Mouse (Mus musculus): ENCODE data around the gene Cotl1. TPM values are rescaled to one million over a fixed set of nuclear protein-coding genes. Genes with fewer than 3 reads are reported as not detected.

Gene Cotl1
- polyA plus RNA-seq, 1 experiment from 2014 or later = 33.3 TPM

GRCm38 (mm10) chr8:119806422-119807263, 33.7 kb downstream of the Cotl1 start:
- no peaks in the 10 kb centered on the region for H3K27me3 ChIP-seq
- CTCF ChIA-PET = interaction anchor here (1.0 to 1.3 kb wide), 3 partner anchors 9 to 121 kb away, joined by 3 read pairs; no protein-coding TSS in a partner anchor
- TF ChIP-seq CTCF (IDR thresholded peaks at IDR 0.05) = no peak
- in situ Hi-C loops (cut with MboI; ENCODE audit: low pct_unique_long_range_greater_than_20kb) = no loop called here
- no peak for ATAC-seq
- DNase-seq (ENCODE audit: low read depth, low spot score) = peak; percentile 51
- POLR2A ChIA-PET = interaction anchor here (1.1 kb wide), 1 partner anchor 23 kb away, joined by 3 read pairs; no protein-coding TSS in a partner anchor

DNA sequence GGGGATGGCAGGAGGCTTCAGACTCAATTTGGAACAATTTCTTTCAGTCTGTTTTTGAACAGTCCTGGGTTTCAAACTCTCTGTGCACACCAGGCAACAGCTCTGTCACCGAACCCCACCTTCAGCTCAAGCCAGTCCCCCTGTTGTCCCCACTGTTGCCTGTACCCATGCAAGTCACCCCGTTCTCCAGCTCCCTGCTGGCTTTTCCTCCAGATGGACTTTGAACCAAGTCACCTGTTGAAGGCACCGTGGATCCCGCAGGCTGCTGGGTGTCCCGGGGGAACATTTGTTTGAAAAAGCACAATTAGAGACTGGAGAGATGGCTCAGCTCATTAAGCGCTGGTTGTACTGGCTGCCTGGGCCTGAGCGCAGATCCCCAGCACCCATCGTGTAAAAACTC, 35.1 kb downstream of the Cotl1 start:
- no peaks in the 10 kb centered on the region for H3K27me3 ChIP-seq
- ATAC-seq (no peak), DNase-seq (ENCODE audit: low read depth, low spot score) (no peak)
- ChIA-PET CTCF (no interaction called here), POLR2A (no interaction called here)
- in situ Hi-C loops (cut with MboI; ENCODE audit: low pct_unique_long_range_greater_than_20kb) = no loop called here
- TF ChIP-seq CTCF (IDR thresholded peaks at IDR 0.05) = no peak

GRCm38 (mm10) chr8:119802592-119802991, 37.8 kb downstream of the Cotl1 start:
- CTCF ChIA-PET = interaction anchor here (1.4 kb wide), 1 partner anchor 9 kb away, joined by 3 read pairs; no protein-coding TSS in a partner anchor
- no peaks in the 10 kb centered on the region for H3K27me3 ChIP-seq
- TF ChIP-seq CTCF (IDR thresholded peaks at IDR 0.05) = no peak
- POLR2A ChIA-PET = no interaction called here
- in situ Hi-C loops (cut with MboI; ENCODE audit: low pct_unique_long_range_greater_than_20kb) = no loop called here
- no peak for DNase-seq (ENCODE audit: low read depth, low spot score)
- ATAC-seq = no peak

DNA sequence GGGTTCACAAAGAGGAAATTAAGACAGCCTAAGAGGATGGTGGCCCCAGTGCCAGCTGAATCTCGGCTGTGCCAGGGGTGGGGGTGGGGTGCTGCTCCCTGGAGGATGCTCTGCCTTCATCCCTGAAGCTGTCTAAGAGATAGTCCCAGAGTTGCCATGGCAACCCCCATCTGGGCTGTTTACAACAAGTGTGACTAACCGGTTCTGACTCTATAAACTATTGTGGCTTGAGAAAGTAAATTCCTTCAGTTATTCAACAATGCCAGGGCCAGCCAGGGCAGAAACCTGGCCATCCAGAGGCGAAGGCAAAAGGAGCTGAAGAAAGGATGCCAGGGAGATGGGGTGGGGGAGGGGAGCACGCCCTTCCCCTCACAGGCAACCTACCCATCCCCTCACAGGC, 39.2 kb downstream of the Cotl1 start:
- TF ChIP-seq CTCF (IDR thresholded peaks at IDR 0.05) = no peak
- no peak for DNase-seq (ENCODE audit: low read depth, low spot score)
- peak; percentile 20 for ATAC-seq
- H3K27me3 ChIP-seq = no peaks in the 10 kb centered on the region
- in situ Hi-C loops (cut with MboI; ENCODE audit: low pct_unique_long_range_greater_than_20kb) = no loop called here
- ChIA-PET POLR2A (no interaction called here), CTCF (no interaction called here)

- TF ChIP-seq CTCF (IDR thresholded peaks at IDR 0.05) = no peak
- ChIA-PET POLR2A (no interaction called here), CTCF (interaction anchor here (1.3 kb wide), 1 partner anchor 16 kb away, joined by 4 read pairs; no protein-coding TSS in a partner anchor)
- in situ Hi-C loops (cut with MboI; ENCODE audit: low pct_unique_long_range_greater_than_20kb) = no loop called here
- no peaks in the 10 kb centered on the region for H3K27me3 ChIP-seq
- ATAC-seq (no peak), DNase-seq (ENCODE audit: low read depth, low spot score) (no peak)
Measured at GRCm38 (mm10) chr8:119798965-119799264, 41.4 kb downstream of the Cotl1 start.

DNA sequence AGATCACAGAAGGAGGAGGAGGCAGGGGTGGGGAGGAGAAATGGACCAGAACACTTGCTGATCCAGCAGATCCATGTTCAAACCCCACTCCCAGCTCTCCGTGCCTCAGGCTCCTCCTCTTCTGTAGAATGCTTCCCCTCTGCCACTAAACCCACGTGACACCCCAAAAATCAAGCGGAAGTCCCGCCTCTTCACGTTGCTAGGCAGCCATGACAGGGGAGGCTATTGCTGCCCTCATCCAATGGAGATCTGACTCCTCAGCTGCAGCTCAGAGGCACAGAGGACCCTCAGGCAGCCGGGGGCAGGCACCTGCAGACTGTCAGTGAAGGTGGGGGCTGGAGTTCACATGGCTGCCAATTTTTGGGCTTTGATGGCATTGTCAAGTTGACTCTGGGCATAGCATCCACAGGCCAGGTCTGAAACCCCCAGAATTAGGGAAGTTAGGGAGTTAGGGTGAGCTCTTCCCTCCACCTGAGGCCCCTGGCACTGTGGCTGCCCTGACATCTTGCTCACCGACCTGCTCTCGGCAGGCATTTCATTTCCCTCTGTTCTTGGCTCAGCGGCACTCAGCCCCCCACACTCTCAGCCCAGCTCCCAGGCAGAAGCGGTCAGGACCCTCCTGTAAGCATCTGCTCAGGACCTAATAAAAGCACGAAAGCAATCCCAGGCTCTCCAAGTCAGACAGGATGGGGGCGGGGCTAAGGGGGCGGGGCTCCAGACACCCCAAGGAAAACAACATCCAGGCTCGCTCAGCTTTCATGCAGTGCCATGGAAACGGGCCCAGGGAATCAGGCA, 42.0 kb downstream of the Cotl1 start:
- no peak for TF ChIP-seq CTCF (IDR thresholded peaks at IDR 0.05)
- no peak for ATAC-seq
- no peak for DNase-seq (ENCODE audit: low read depth, low spot score)
- no peaks in the 10 kb centered on the region for H3K27me3 ChIP-seq
- POLR2A ChIA-PET = no interaction called here
- CTCF ChIA-PET = interaction anchor here (1.3 kb wide), 2 partner anchors 9 to 16 kb away, joined by 3 to 4 read pairs; no protein-coding TSS in a partner anchor
- in situ Hi-C loops (cut with MboI; ENCODE audit: low pct_unique_long_range_greater_than_20kb) = no loop called here

- DNase-seq (ENCODE audit: low read depth, low spot score) (no peak), ATAC-seq (no peak)
- no peak for TF ChIP-seq CTCF (IDR thresholded peaks at IDR 0.05)
- ChIA-PET CTCF (no interaction called here), POLR2A (no interaction called here)
- in situ Hi-C loops (cut with MboI; ENCODE audit: low pct_unique_long_range_greater_than_20kb) = no loop called here
- H3K27me3 ChIP-seq = no peaks in the 10 kb centered on the region
Measured at GRCm38 (mm10) chr8:119795651-119796050, 44.7 kb downstream of the Cotl1 start.

DNA sequence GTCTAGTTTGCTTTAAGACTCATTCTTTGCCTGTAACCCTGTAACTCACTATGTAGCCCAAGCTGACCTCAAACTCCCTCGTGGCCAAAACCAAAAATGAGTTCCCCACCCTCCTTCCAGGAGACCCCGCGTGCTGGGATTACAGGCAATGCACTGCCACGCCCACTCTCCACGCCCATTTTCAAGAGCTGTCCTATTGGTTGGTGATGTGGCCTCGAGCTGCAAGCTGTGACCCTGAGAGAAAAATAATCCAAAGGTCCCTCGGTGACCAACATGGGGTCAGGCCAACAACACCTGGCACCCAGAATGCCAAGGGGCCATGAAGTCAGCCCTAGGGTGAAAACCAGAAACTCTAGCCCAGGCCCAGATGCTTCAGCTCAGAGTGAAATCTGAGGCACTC, 45.7 kb downstream of the Cotl1 start:
- H3K27me3 ChIP-seq = no peaks in the 10 kb centered on the region
- no peak for TF ChIP-seq CTCF (IDR thresholded peaks at IDR 0.05)
- in situ Hi-C loops (cut with MboI; ENCODE audit: low pct_unique_long_range_greater_than_20kb) = no loop called here

GRCm38 (mm10) chr8:119791804-119792704, 48.3 kb downstream of the Cotl1 start:
- in situ Hi-C loops (cut with MboI; ENCODE audit: low pct_unique_long_range_greater_than_20kb) = no loop called here
- POLR2A ChIA-PET = interaction anchor here (0.7 kb wide), 1 partner anchor 70 kb away, joined by 3 read pairs; the partner anchor contains the start of gene Klhl36
- H3K27me3 ChIP-seq = no peaks in the 10 kb centered on the region
- ATAC-seq (no peak), DNase-seq (ENCODE audit: low read depth, low spot score) (no peak)
- CTCF ChIA-PET = interaction anchor here (1.2 kb wide), 2 partner anchors 10 to 13 kb away, joined by 3 read pairs; partner anchors contain the start of gene Tldc1
- TF ChIP-seq CTCF (IDR thresholded peaks at IDR 0.05) = no peak

More for the DNA sequence above, 45.7 kb downstream of the Cotl1 start:
- CTCF ChIA-PET = no interaction called here
- ATAC-seq = no peak
- POLR2A ChIA-PET = no interaction called here
- no peak for DNase-seq (ENCODE audit: low read depth, low spot score)

DNA sequence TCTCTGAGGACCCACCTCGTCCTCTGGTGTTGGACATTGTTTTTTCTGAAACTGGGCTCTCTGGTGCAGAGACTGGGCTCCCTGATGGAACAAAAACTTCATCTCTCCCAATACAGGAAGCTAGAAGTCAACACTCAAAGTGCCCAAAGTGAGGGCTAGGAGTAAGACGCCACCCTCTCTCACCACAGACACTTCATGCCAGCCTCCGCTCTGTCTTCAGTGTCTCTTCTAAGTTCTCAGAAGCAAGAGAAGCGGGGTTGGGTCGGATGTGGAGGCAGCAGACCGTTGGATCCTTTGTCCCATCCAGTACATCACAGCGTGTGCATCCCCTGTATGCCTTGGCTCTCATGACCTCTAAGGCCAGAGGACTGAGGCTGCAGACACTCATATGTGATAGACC, 50.8 kb downstream of the Cotl1 start:
- DNase-seq (ENCODE audit: low read depth, low spot score) = no peak
- TF ChIP-seq CTCF (IDR thresholded peaks at IDR 0.05) = no peak
- POLR2A ChIA-PET = no interaction called here
- H3K27me3 ChIP-seq = no peaks in the 10 kb centered on the region
- in situ Hi-C loops (cut with MboI; ENCODE audit: low pct_unique_long_range_greater_than_20kb) = no loop called here
- CTCF ChIA-PET = interaction anchor here (0.9 kb wide), 1 partner anchor 10 kb away, joined by 3 read pairs; no protein-coding TSS in a partner anchor
- no peak for ATAC-seq

Measured in Patski (cell line).